Mouse (Mus musculus): ENCODE measurements around the gene Tbc1d22a. TPM values are rescaled to one million over a fixed set of nuclear protein-coding genes. Genes with fewer than 3 reads are reported as not detected.

The Tbc1d22a gene
- polyA plus RNA-seq, 1 experiment = 34.7 TPM

DNA sequence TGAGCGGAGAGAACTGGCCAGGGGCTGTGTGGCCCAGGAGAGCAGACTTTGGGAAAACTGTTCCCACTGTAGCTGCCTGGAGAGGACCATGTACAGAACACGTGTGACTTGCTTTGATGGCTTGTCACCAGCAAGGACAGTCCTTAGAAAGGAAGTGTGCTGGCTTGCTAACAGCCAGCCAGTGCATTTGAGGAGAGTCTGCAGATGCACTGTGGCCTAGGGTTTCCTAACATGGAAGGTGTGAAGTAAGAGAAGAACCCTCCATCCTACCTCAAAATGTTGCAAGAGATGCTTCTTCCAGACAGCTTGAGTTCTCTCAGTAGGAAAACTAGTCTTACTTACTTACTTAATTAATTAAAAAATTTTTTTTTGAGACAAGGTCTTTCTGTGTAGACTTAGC, 140.7 kb downstream of the Tbc1d22a start:
- no peak for DNase-seq
- Histone ChIP-seq H3K4me1 (ENCODE audit: control insufficient read depth, insufficient read depth, low read length) (no peaks in the 10 kb centered on the region; the same call in 1 of the 2 replicates), H3K4me3 (replicated peaks; ENCODE audit: extremely low read depth, low read depth, low read length) (no peak overlapping the region)
- WGBS = 76% methylated on average over 2 of the region's 2 CpGs
- TF ChIP-seq POLR2A (IDR thresholded peaks at IDR 0.05; ENCODE audit: borderline replicate concordance, extremely low read depth, low read depth, low read length) (no peak), CTCF (IDR thresholded peaks at IDR 0.05; ENCODE audit: insufficient read depth, low read length) (no peak)

DNA sequence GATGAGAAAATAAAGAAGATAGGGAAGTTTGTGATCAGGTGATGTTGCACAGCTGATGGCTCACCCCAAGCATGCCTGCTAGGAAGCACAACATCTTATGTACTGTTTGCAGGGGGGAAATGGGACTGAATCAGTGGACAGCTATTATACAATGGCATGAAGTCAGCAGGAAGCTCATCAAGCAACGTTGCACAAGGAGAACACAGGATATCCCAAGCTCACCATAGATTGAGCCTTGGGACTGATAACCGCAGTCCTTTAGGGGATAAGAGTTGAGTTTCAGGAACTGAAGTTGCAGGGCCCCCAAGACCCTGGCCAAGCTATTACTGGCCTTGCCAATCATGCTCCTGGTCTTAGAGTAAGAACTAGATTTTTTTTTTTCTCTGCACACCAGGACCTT, 141.6 kb downstream of the Tbc1d22a start:
- TF ChIP-seq CTCF (IDR thresholded peaks at IDR 0.05; ENCODE audit: insufficient read depth, low read length) = no peak
- TF ChIP-seq POLR2A (IDR thresholded peaks at IDR 0.05; ENCODE audit: borderline replicate concordance, extremely low read depth, low read depth, low read length) = no peak
- H3K4me1 ChIP-seq (ENCODE audit: control insufficient read depth, insufficient read depth, low read length) = no peaks in the 10 kb centered on the region; the same call in 1 of the 2 replicates
- DNase-seq = no peak
- H3K4me3 ChIP-seq (replicated peaks; ENCODE audit: extremely low read depth, low read depth, low read length) = no peak overlapping the region
- WGBS = 53% methylated on average over 2 of the region's 2 CpGs

- H3K4me1 ChIP-seq (ENCODE audit: control insufficient read depth, insufficient read depth, low read length) = no peaks in the 10 kb centered on the region; the same call in 1 of the 2 replicates
- no peak for DNase-seq
Observed at GRCm38 (mm10) chr15:86360376-86360775, 146.1 kb downstream of the Tbc1d22a start.

DNA sequence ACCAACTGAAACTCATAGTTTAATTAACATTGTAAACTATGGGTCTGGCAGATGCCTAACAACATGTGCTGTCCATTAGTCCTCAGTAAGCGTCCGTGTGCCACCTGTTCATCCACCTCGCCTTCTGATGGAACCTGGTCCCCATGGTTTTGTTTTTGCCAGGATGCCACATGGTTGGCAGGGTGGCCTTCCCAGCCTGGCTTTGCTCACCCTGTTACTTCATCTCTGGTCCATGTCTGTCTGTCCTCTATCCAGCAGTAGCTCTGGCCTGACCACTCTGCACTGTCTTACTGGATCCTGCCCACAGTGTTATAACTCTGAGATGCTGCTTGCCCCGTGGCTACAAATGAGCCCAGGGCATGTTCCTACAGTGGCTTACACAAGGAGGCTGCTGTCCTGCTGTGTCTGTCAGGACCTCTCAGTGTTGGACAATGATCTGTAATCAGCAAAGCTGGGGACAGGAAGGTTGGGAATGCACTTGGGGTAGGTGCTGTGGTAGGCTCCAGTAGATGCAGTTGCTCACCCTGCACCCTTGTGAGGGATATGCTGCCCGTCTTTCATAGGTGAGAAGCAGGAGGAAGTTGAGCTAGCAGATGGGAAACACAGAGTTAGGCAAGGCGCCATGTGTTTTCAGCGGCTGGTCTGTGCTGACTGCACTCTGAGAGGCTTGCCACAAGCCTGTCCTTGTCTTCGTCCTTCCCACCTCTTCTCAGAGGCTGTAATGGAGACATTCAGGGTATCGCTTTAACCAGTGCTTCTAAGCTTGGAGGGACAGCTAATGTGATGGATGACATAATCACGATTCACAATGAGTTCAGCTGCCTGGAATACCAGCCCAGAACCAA, 148.3 kb downstream of the Tbc1d22a start:
- DNase-seq = no peak
- H3K4me1 ChIP-seq (ENCODE audit: control insufficient read depth, insufficient read depth, low read length) = no peaks in the 10 kb centered on the region; the same call in 1 of the 2 replicates
- H3K4me3 ChIP-seq (replicated peaks; ENCODE audit: extremely low read depth, low read depth, low read length) = no peak overlapping the region
- 76% methylated on average over 10 of the region's 10 CpGs for WGBS
- TF ChIP-seq CTCF (IDR thresholded peaks at IDR 0.05; ENCODE audit: insufficient read depth, low read length) (no peak), POLR2A (IDR thresholded peaks at IDR 0.05; ENCODE audit: borderline replicate concordance, extremely low read depth, low read depth, low read length) (no peak)

More at GRCm38 (mm10) chr15:86360376-86360775, 146.1 kb downstream of the Tbc1d22a start:
- 88% methylated on average over 3 of the region's 3 CpGs for WGBS
- H3K4me3 ChIP-seq (replicated peaks; ENCODE audit: extremely low read depth, low read depth, low read length) = no peak overlapping the region
- TF ChIP-seq CTCF (IDR thresholded peaks at IDR 0.05; ENCODE audit: insufficient read depth, low read length) (no peak), POLR2A (IDR thresholded peaks at IDR 0.05; ENCODE audit: borderline replicate concordance, extremely low read depth, low read depth, low read length) (no peak)

DNA sequence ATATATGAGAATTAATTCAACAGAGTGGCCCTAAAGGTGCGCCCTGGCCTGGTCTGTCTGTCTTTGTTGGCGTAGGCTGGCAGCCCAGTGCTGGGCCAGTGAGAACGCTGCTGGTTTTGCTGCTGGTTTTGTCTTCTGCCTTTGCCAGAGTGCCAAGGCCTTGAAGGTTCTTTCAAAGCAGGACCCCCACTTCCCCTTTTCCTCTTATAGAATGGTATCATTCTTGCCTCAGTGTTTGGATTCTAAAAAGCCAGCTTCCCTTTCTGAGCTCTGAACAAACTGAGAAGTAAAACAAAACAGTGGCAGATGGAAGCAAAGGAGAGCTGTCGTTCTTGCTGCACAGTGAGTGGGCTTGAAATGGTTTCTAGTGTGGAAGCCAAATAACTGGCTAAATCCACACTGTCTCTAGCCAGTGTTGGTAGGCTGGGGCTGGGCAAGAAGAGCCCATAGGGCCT, 149.6 kb downstream of the Tbc1d22a start:
- no peak overlapping the region for H3K4me3 ChIP-seq (replicated peaks; ENCODE audit: extremely low read depth, low read depth, low read length)
- DNase-seq = no peak
- TF ChIP-seq CTCF (IDR thresholded peaks at IDR 0.05; ENCODE audit: insufficient read depth, low read length) = no peak
- TF ChIP-seq POLR2A (IDR thresholded peaks at IDR 0.05; ENCODE audit: borderline replicate concordance, extremely low read depth, low read depth, low read length) = no peak
- no peaks in the 10 kb centered on the region; the same call in 1 of the 2 replicates for H3K4me1 ChIP-seq (ENCODE audit: control insufficient read depth, insufficient read depth, low read length)
- WGBS = 71% methylated on average over 4 of the region's 4 CpGs

DNA sequence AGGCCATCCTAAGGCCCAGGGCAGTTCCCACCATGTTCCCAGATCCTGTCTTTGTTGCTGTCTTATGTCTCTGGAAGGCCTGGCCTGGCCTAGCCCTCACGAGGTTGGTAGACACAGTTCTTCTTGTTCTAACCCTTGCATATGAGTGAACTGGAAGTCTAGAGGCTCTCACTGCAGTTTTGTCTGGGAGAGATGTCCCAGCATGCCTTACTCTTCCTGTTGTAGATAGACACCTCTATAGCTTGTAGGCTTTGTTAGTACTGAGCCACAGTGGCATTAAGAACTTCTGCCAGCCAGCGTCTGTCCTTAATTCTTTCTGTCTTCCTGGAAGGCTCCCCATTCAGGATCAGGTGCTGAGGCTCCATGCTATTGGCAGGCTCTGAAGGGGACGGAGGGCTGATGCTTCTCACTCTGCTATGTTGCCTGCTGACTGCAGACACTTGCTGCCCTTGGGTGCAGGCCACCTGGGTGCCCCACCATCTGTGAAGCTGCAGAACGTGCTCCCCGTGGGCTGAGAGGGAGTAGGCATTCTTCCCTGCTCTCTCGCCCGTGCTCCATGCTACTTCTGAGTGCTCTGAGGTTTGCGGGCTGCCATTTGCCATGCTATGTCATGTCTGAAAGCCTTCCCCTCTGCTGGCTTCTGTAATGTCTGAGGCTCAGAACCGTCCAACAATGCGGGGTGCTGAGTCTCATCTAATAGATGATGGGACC, 150.8 kb downstream of the Tbc1d22a start:
- TF ChIP-seq POLR2A (IDR thresholded peaks at IDR 0.05; ENCODE audit: borderline replicate concordance, extremely low read depth, low read depth, low read length) (no peak), CTCF (IDR thresholded peaks at IDR 0.05; ENCODE audit: insufficient read depth, low read length) (no peak)
- WGBS = 89% methylated on average over 10 of the region's 10 CpGs
- no peaks in the 10 kb centered on the region; the same call in 1 of the 2 replicates for H3K4me1 ChIP-seq (ENCODE audit: control insufficient read depth, insufficient read depth, low read length)
- DNase-seq = no peak
- no peak overlapping the region for H3K4me3 ChIP-seq (replicated peaks; ENCODE audit: extremely low read depth, low read depth, low read length)

- DNase-seq = no peak
- WGBS = 82% methylated on average over 4 of the region's 4 CpGs
- TF ChIP-seq POLR2A (IDR thresholded peaks at IDR 0.05; ENCODE audit: borderline replicate concordance, extremely low read depth, low read depth, low read length) = no peak
- no peak for TF ChIP-seq CTCF (IDR thresholded peaks at IDR 0.05; ENCODE audit: insufficient read depth, low read length)
- H3K4me3 ChIP-seq (replicated peaks; ENCODE audit: extremely low read depth, low read depth, low read length) = no peak overlapping the region
- H3K4me1 ChIP-seq (ENCODE audit: control insufficient read depth, insufficient read depth, low read length) = no peaks in the 10 kb centered on the region
Observed at GRCm38 (mm10) chr15:86366726-86367125, 152.5 kb downstream of the Tbc1d22a start.

DNA sequence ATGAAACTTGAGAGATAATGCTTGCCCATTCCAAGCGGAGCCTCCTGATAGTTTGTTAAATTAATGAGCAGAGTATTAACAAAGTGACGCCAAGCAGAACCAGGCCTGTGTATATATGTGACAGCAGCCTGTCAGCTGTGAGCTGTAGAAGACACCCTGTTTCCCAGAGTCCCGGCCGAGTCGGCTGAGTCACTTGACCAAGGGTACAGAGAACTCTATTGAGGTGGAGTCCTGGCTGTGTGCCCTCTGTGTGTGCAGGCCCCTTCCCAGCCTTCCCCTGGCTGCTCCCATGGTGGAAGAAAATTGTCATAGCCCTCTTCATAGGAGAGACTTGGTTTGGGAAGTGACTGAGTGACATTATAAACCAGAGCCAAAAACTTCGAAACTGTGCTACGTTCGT, 153.0 kb downstream of the Tbc1d22a start:
- DNase-seq = no peak
- Histone ChIP-seq H3K4me1 (ENCODE audit: control insufficient read depth, insufficient read depth, low read length) (no peaks in the 10 kb centered on the region), H3K4me3 (replicated peaks; ENCODE audit: extremely low read depth, low read depth, low read length) (no peak overlapping the region)
- WGBS = 59% methylated on average over 8 of the region's 8 CpGs
- TF ChIP-seq CTCF (IDR thresholded peaks at IDR 0.05; ENCODE audit: insufficient read depth, low read length) (no peak), POLR2A (IDR thresholded peaks at IDR 0.05; ENCODE audit: borderline replicate concordance, extremely low read depth, low read depth, low read length) (no peak)

- Histone ChIP-seq H3K4me1 (ENCODE audit: control insufficient read depth, insufficient read depth, low read length) (no peaks in the 10 kb centered on the region), H3K4me3 (replicated peaks; ENCODE audit: extremely low read depth, low read depth, low read length) (no peak overlapping the region)
- no peak for DNase-seq
- no peak for TF ChIP-seq POLR2A (IDR thresholded peaks at IDR 0.05; ENCODE audit: borderline replicate concordance, extremely low read depth, low read depth, low read length)
- no peak for TF ChIP-seq CTCF (IDR thresholded peaks at IDR 0.05; ENCODE audit: insufficient read depth, low read length)
- 78% methylated on average over 3 of the region's 3 CpGs for WGBS
Observed at GRCm38 (mm10) chr15:86370846-86371245, 156.6 kb downstream of the Tbc1d22a start.
